Mouse (Mus musculus): ENCODE data around the gene Zfp937.
A peak's percentile ranks its signal among the peaks of the same experiment; 100 is the strongest.
"Not testable (repeated sequence)": the region's sequence is repeated elsewhere in the genome, so short reads cannot be mapped to it uniquely, and the experiment has no call there.

The Zfp937 gene

GRCm38 (mm10) chr2:150217600-150218362 is at the start of gene Zfp937:
Zfp937 (plus strand) TSS chr2:150218073.
- DNase-seq, result peak; percentile 93

- DNase-seq, result no peak
Measured at GRCm38 (mm10) chr2:150173833-150174232, 44.0 kb upstream of the Zfp937 start.

GRCm38 (mm10) chr2:150179579-150179978 is 38.3 kb upstream of the Zfp937 start, which contains the start of gene Gm10770:
Gm10770 (minus strand) TSS chr2:150179679.
- not testable (repeated sequence) for DNase-seq

- not testable (repeated sequence) for DNase-seq
Measured at GRCm38 (mm10) chr2:150181046-150181445, 36.8 kb upstream of the Zfp937 start.

- DNase-seq, result not testable (repeated sequence)
Measured at GRCm38 (mm10) chr2:150181570-150181999, 36.3 kb upstream of the Zfp937 start, which contains the start of gene Gm14139. Gm14139 (plus strand) TSS chr2:150181755.

- not testable (repeated sequence) for DNase-seq
Measured at GRCm38 (mm10) chr2:150218363-150218725, 471 bp downstream of the Zfp937 start.

GRCm38 (mm10) chr2:150223263-150223662 is 5.4 kb downstream of the Zfp937 start:
- DNase-seq, result not testable (repeated sequence)

GRCm38 (mm10) chr2:150243211-150243610 is 25.3 kb downstream of the Zfp937 start:
- no peak for DNase-seq

- DNase-seq, result not testable (repeated sequence)
Measured at GRCm38 (mm10) chr2:150255491-150255890, 37.6 kb downstream of the Zfp937 start, which contains the start of gene Gm21994. Gm21994 (minus strand) TSS chr2:150255591.

GRCm38 (mm10) chr2:150256861-150257260 is 39.0 kb downstream of the Zfp937 start:
- not testable (repeated sequence) for DNase-seq

- DNase-seq, result not testable (repeated sequence)
Measured at GRCm38 (mm10) chr2:150257291-150257690, 39.4 kb downstream of the Zfp937 start, which contains the start of gene Gm14124. Gm14124 (plus strand) TSS chr2:150257517.

All from layer of hippocampus, adult 9-11 months (tissue).